In genomic region chr17:46556584-46556945, GRCm38 (mm10) we compare ENCODE assay signal across 7 mouse cellular contexts. TPM values are rescaled to one million over a fixed set of nuclear protein-coding genes. Genes with fewer than 3 reads are reported as not detected.
DNase-seq lines count a peak whose midpoint lies in the region; ATAC-seq lines count a peak whose summit lies in the region.

No protein-coding gene starts in this region.

- H3K4me2 ChIP-seq in hindbrain, embryonic 12.5 days (replicated peaks): peak overlapping the region; percentile 88
- peak overlapping the region; percentile 98 for H3K4me2 ChIP-seq in liver, embryonic 15.5 days
- H3K4me2 ChIP-seq in neural tube, embryonic 14.5 days (ENCODE audit: low read depth, low read length): peak overlapping the region; percentile 63

- H3K36me3 ChIP-seq in hindbrain, embryonic 12.5 days: peaks cover 4% of the 10 kb centered on the region; the same call in 1 of the 2 replicates
- peaks cover 9% of the 10 kb centered on the region for H3K36me3 ChIP-seq in liver, embryonic 15.5 days (replicated peaks)
- H3K36me3 ChIP-seq in neural tube, embryonic 14.5 days (ENCODE audit: control insufficient read depth, insufficient read depth, low read length): peaks cover 4% of the 10 kb centered on the region; the same call in 1 of the 2 replicates

- peak; percentile 63 to 64 for DNase-seq in right cerebral cortex, postnatal 10 days (ENCODE audit: low spot score in 2 of 2)
- no peak for DNase-seq in right cerebral cortex, adult 2 months (ENCODE audit: low spot score in 2 of 2)
- peak; percentile 76 for DNase-seq in embryo, embryonic 9.5 days (ENCODE audit: extremely low spot score)

- peak overlapping the region; percentile 65 for H3K9ac ChIP-seq in hindbrain, embryonic 12.5 days
- peak overlapping the region; percentile 87 for H3K9ac ChIP-seq in liver, embryonic 15.5 days
- H3K9ac ChIP-seq in neural tube, embryonic 14.5 days (replicated peaks; ENCODE audit: low read depth, low read length): peak overlapping the region; percentile 29

- H3K4me1 ChIP-seq in hindbrain, embryonic 12.5 days: peaks cover 37% of the 10 kb centered on the region
- H3K4me1 ChIP-seq in liver, embryonic 15.5 days (replicated peaks): peaks cover 46% of the 10 kb centered on the region
- peaks cover 29% of the 10 kb centered on the region for H3K4me1 ChIP-seq in neural tube, embryonic 14.5 days (ENCODE audit: control insufficient read depth, insufficient read depth, low read length)

- H3K27ac ChIP-seq in hindbrain, embryonic 12.5 days: peak overlapping the region; percentile 88
- peak overlapping the region; percentile 78 for H3K27ac ChIP-seq in liver, embryonic 15.5 days (replicated peaks)
- peak overlapping the region; percentile 71 for H3K27ac ChIP-seq in neural tube, embryonic 14.5 days (ENCODE audit: low read depth, low read length)

- no peaks in the 10 kb centered on the region for H3K9me3 ChIP-seq in hindbrain, embryonic 12.5 days (replicated peaks)
- no peaks in the 10 kb centered on the region for H3K9me3 ChIP-seq in liver, embryonic 15.5 days (replicated peaks)
- H3K9me3 ChIP-seq in neural tube, embryonic 14.5 days (ENCODE audit: control insufficient read depth, low read length): no peaks in the 10 kb centered on the region

- ATAC-seq in hindbrain, embryonic 12.5 days (ENCODE audit: low FRiP score): peak; percentile 21
- peak; percentile 1; the same call in 1 of the 2 replicates for ATAC-seq in liver, embryonic 15.5 days (ENCODE audit: insufficient read depth)
- peak; percentile 19 for ATAC-seq in neural tube, embryonic 14.5 days (ENCODE audit: low read depth)
- ATAC-seq in granulocyte monocyte progenitor cell, adult 5-6 weeks (replicated peaks; ENCODE audit: poor library complexity, severe bottlenecking): no peak

- H3K27me3 ChIP-seq in hindbrain, embryonic 12.5 days: no peaks in the 10 kb centered on the region
- H3K27me3 ChIP-seq in liver, embryonic 15.5 days: no peaks in the 10 kb centered on the region; the same call in 1 of the 2 replicates
- H3K27me3 ChIP-seq in neural tube, embryonic 14.5 days (ENCODE audit: control insufficient read depth, insufficient read depth, low read length): no peaks in the 10 kb centered on the region

- WGBS in hindbrain, embryonic 12.5 days: 0% methylated on average over 11 of the region's 11 CpGs
- under 1% methylated on average over 11 of the region's 11 CpGs for WGBS in liver, embryonic 15.5 days (ENCODE audit: insufficient replicate concordance)
- WGBS in neural tube, embryonic 14.5 days: under 1% methylated on average over 11 of the region's 11 CpGs

- peak overlapping the region; percentile 99 for H3K4me3 ChIP-seq in hindbrain, embryonic 12.5 days
- H3K4me3 ChIP-seq in liver, embryonic 15.5 days (replicated peaks): peak overlapping the region; percentile 92
- H3K4me3 ChIP-seq in neural tube, embryonic 14.5 days (ENCODE audit: low read depth, low read length): peak overlapping the region; percentile 96

RNA-seq across cellular contexts. Expression of gene Srf, which starts 0.6 kb away (rescaled TPM):
- 5.9 and 8.1 TPM in 2 replicates for polyA plus RNA-seq in hindbrain, embryonic 12.5 days (2016; fragmentation: Nextera tagmentation; extraction: Ambion mirVana)
- polyA plus RNA-seq in liver, embryonic 15.5 days (2015; fragmentation: Nextera tagmentation; extraction: Ambion mirVana): 2.2 and 3.1 TPM in 2 replicates
- 5.4 and 5.5 TPM in 2 replicates for polyA plus RNA-seq in neural tube, embryonic 14.5 days (2014; fragmentation: Nextera tagmentation; extraction: Ambion mirVana)
- 27.4 and 42.7 TPM in 2 replicates for total RNA-seq in granulocyte monocyte progenitor cell, adult 5-6 weeks (2014; fragmentation: Nextera tagmentation)
- total RNA-seq in granulocyte monocyte progenitor cell, adult 5-6 weeks (2017): 29.6 and 47.7 TPM in 2 replicates

RNA-seq across cellular contexts. Expression of gene Cul9, which starts 10.4 kb away (rescaled TPM):
- 14.1 and 14.9 TPM in 2 replicates for polyA plus RNA-seq in hindbrain, embryonic 12.5 days (2016; fragmentation: Nextera tagmentation; extraction: Ambion mirVana)
- 0.50 and 0.51 TPM in 2 replicates for polyA plus RNA-seq in liver, embryonic 15.5 days (2015; fragmentation: Nextera tagmentation; extraction: Ambion mirVana)
- polyA plus RNA-seq in neural tube, embryonic 14.5 days (2014; fragmentation: Nextera tagmentation; extraction: Ambion mirVana): 15.7 and 18.5 TPM in 2 replicates
- 14.2 and 34.8 TPM in 2 replicates for total RNA-seq in granulocyte monocyte progenitor cell, adult 5-6 weeks (2014; fragmentation: Nextera tagmentation)
- 7.5 and 8.9 TPM in 2 replicates for total RNA-seq in granulocyte monocyte progenitor cell, adult 5-6 weeks (2017)

Comparison
In these comparisons a context has a peak if more than half of its experiments do, and no peak if none do; other contexts are left out.
1. DNase-seq: peak in right cerebral cortex, postnatal 10 days (2 of 2) and embryo, embryonic 9.5 days (single experiment); none in right cerebral cortex, adult 2 months (0 of 2).
2. H3K9ac ChIP-seq: peak in every context shown above with its lines; median percentile 87 in liver, embryonic 15.5 days; 65 in hindbrain, embryonic 12.5 days; 29 in neural tube, embryonic 14.5 days.
3. RNA of gene Cul9, which starts 10.4 kb away (polyA plus RNA-seq): 15.7 to 18.5 TPM in neural tube, embryonic 14.5 days and 14.1 to 14.9 TPM in hindbrain, embryonic 12.5 days; 0.50 to 0.51 TPM in liver, embryonic 15.5 days; every median in the first group is over 10 times any median in the second.
4. Peak in every context shown above with its lines, with median percentiles within 50 percentile points of each other: H3K27ac ChIP-seq, H3K4me2 ChIP-seq and H3K4me3 ChIP-seq.